Mouse (Mus musculus) monocyte, adult 2 months (primary cell): Measurements from ENCODE around the gene Kank1.

ENCODE experiments used
- DNase-seq, 2 experiments: peaks; one replicate each; pipeline ENCODE4 v3.0.0; 2022; ENCODE audit warnings: low spot score in 2 of 2, low read depth in 1 of 2

Kank1 gene

GRCm38 (mm10) chr19:25251610-25252140, 14.9 kb downstream of the Kank1 start:
- DNase-seq: no peak

DNA sequence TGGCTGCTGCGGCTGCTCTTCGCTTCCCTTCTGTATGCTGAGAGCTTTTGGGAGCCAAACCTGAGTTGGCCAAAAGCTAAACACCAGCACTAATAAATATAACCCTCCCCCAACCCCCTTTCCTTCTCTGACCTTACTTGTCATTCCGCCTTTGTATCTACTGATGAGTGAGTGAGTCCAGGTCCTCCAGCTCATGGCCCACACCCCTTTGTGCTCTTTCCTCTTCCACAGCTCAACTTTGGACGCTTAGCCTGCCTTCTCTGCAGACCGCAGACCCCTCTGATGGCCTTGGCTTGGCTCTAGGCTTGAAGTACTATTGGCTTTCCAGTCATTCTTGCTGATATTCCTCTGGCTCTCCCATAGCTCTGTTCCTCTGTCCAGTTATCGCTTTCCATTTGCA, 16.4 kb downstream of the Kank1 start:
- DNase-seq: no peak

- DNase-seq: no peak
These were observed 16.9 kb downstream of the Kank1 start for GRCm38 (mm10) chr19:25253628-25254027.

- no peak for DNase-seq
These were observed 21.5 kb downstream of the Kank1 start for GRCm38 (mm10) chr19:25258321-25258720.

GRCm38 (mm10) chr19:25266181-25266580, 29.4 kb downstream of the Kank1 start:
- no peak for DNase-seq

GRCm38 (mm10) chr19:25267247-25267646, 30.5 kb downstream of the Kank1 start:
- DNase-seq: no peak

DNA sequence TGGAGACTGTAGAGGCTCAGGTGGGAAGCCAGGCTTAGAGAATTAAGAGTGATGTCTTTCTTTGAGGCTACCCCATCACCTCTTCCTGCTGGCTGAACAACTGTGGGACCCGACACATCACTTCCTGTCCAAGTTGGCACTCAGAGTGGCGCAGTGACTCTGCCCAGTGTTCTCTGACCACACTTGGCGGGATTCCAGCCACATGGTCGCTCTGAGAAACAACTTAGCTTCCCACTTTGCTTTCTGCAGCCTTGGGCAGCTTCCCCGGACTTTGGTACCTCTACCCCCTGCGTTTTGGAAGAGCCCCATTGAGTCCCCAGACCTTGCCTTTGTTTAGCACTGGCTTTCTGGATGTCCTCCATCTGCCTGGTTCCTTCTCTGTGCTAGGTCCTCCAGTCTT, 31.8 kb downstream of the Kank1 start:
- DNase-seq: no peak

DNA sequence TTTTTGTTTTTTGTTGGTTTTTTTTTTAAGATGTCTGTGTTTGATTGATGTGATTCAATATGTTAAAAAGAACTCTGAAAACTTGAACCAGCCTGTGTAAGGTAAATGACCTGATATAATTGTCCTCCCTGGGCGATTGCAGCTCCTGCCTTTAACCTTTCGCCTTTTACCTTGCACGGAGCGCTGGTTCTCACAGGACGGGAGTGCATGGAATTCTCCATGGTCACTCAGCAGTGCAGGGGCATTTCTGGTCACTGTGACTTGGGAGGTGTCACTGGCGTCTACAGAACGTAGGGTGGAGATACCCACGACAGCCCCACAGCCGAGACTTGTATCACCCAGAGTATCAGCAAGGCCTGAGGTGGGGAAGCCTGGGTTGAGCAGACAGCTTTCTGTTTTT, 34.8 kb downstream of the Kank1 start:
- no peak for DNase-seq

GRCm38 (mm10) chr19:25273179-25273578, 36.4 kb downstream of the Kank1 start:
- DNase-seq: no peak

- DNase-seq: no peak
These were observed 40.0 kb downstream of the Kank1 start for GRCm38 (mm10) chr19:25276600-25277395.

GRCm38 (mm10) chr19:25277761-25278160, 41.0 kb downstream of the Kank1 start:
- DNase-seq: no peak

GRCm38 (mm10) chr19:25279603-25280002, 42.8 kb downstream of the Kank1 start:
- no peak for DNase-seq

GRCm38 (mm10) chr19:25283665-25284064, 46.9 kb downstream of the Kank1 start:
- no peak for DNase-seq

DNA sequence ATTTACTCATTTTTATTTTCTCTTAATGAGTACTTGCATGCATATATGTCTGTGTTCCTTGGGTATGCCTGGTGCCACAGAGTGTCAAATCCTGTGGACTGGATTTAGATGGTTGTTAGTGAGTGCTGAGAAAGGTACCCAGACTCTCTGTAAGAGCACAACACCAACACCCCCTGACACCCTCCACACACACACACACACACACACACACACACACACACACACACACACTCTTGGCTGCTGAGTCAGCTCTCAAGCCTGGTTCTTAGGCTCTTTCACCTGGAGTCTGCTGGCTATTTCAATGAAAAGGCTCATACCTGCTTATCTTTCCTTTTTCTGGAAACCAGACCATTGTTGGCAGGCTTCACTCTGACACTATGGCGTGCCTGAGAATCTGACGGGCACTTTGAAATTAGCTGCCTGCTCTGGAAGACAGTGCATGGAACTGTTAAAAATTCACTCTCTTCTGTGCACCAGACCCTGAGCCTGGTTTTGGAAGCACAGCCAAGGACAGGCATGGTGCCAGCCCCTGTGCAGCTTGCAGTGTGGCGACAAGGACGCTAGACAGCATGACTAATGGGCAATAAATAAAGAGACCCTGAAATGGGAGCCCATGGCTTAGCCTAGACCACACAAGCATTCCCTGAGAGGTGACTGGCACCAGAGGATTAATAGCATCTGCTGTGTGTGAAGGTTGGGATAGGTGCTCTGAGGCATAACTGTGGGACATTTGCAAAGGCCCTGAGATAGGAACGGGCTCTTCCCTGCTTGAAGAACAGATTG, 49.2 kb downstream of the Kank1 start:
- DNase-seq: no peak

GRCm38 (mm10) chr19:25290991-25291520, 54.3 kb downstream of the Kank1 start:
- DNase-seq: no peak

- no peak for DNase-seq
These were observed 58.4 kb downstream of the Kank1 start for GRCm38 (mm10) chr19:25295207-25295606.

DNA sequence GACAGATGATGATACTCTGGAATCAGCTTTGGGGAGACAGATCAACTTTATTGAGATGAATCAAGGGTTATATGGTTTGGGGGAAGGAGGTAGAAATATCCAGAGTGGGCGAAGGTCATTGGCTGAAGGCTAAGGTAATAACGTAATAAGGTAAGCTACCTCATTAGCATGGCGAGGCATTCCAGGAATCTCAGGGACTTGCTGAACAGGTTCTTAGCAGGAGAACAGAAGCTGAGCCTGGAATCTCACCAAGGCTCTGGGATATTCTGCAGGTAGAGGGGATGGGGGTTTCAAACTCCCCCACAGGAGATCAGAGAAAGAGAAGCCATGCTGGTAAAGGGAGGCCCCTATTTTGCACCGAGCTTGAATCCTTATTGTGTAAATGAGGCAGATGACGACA, 60.5 kb downstream of the Kank1 start:
- DNase-seq: no peak

GRCm38 (mm10) chr19:25299852-25300670, 63.3 kb downstream of the Kank1 start:
- DNase-seq: no peak

DNA sequence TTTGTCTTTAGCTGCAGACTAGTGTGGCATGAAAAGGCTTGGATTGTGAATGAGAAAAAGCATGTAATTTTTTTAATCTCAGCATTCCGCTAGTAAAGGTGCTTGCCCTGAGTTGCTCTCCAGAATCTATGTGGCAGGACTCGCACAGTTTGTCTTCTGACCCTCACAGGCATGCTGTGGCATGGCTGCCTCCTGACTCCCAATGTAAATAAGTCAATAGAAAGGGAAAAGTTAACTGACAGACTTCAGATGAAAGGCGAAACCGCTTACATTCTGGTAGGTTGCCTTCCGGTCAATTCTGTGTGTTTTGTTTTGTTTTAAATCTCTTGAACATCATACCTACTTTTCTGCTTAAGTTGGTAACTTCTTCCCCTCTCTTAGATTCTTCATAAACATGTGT, 64.4 kb downstream of the Kank1 start:
- no peak for DNase-seq

- DNase-seq: no peak
These were observed 69.5 kb downstream of the Kank1 start for GRCm38 (mm10) chr19:25306277-25306676.

GRCm38 (mm10) chr19:25308156-25308555, 71.4 kb downstream of the Kank1 start:
- no peak for DNase-seq
